Mouse (Mus musculus) mouse embryonic stem cell (cell line): ENCODE measurements around the gene Slc35c1.

ENCODE experiments used
- in situ Hi-C, 2 experiments: fragments of 300-500 bp; cut with MboI; formaldehyde crosslinking; loops; 1 replicate in 1 of 2; 3 replicates in 1 of 2; pipeline ENCODE4 v1.14.3; 2019 to 2020; ENCODE audit warnings: low sequenced_read_pairs in 2 of 2, low pct_unique_long_range_greater_than_20kb in 1 of 2, mixed read lengths in 1 of 2; ENCODE audit not compliant: unreplicated experiment in 1 of 2

Gene Slc35c1

DNA sequence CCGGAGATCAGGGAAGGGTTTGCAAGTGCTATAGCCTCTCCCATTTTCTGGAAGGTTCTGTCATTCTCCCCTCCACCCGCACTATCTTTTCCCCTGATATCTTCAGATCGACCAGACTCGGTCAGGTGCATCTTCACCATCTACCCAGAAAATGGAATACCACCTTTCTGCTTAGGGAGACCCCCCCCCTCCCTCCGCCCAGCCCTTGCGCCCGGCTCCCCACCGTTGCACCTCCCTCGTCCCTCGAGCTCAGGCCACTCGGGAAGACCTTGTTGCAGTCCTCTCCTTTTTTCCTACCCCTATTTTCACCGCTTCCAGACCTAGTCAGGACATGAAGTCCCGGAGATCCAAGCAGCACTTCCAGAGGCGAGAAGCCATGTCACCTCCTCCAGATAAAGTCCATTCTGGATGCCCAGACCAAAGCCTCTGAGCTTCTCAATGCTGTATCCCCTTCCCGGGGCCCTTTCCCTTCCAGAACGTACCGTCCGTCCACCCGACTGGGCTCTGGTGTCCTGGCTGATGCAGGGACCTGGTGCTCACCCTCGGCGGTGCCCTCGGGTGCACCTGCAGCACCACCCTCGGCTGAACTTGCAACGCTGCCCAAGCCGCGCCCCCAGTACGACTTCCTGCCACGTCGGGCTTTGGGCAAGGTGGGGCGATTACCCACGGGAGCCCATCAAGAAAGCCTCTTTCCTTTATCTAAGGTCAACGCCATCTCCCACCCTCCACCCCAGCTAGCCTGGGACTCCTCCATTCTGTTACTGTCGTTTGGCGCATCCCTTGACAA lies at the start of gene Slc35c1:
Gene Slc35c1 (minus strand): TSS at position 618 of the 787 bp plus-strand sequence.
- in situ Hi-C loops, result no loop called here

DNA sequence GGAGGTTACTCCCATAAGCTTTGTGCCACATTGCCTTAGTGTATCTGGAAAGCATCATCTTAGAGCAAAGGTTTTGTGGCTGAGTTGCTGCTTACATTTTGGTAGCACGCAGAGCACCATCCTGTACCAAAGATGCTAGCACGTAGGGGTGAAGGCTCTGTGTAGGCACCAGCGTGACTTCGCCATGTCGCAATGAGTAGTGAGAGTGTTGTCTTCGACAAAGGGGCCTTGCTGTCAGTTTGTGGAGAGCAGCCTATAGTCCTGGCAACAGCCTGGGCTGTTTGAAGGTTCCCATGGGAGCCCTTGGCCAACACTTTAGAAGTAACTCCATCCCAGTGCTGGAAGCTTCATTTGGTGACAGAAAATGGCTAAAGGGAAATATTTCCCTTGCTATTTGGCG lies 45.0 kb upstream of the Slc35c1 start:
- in situ Hi-C loops, result no loop called here

DNA sequence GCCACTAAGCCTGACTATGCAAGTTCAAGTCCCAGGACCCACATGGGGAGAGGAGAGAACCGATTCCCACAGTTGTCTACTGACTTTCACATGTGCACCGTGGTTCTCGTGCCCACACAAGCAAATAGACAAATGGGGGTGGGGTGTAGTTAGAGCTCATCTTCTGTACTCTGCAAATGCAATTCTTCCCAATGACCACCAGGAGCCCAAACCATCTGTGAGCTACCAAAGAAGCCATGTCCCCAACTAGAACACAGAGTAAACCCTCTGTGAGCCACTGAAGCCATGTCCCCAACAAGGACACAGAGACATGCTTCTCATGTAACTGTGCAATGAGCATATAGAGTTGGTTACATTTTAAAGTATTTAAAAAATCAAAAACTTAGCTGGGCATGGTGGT lies 43.1 kb upstream of the Slc35c1 start:
- in situ Hi-C loops, result no loop called here

DNA sequence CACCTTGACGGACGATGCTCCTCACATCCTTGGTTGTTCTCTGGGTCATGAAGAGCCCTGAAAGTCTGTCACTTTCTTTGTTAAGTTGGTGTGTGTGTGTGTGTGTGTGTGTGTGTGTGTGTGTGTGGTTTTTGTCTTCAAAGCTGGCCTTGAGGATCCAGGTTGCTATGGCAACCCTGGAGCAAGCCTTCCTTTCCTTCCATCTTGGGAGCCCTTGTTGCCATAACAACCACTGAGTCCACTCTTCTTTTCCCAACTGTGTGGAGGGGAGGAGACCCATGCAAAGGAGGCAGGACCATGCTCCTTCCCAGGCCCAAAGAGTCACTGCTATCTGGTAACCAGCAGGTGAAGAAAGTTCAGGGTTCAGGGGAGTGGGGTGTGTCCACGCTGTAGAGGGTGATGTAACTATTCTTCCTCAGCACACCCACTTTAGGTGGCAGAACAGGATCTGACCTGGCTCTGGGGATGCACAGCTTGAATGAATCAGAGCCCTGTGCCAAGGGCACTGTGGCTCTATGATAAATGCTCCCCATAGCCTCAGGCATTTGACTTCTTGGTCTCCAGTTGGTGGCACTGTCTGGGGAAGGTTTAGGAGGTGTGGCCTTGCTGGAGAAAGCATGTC lies 39.5 kb upstream of the Slc35c1 start:
- in situ Hi-C loops, result loop anchor here (10.0 to 25.0 kb wide), 2 partner anchors 335 to 337 kb away; no protein-coding TSS in a partner anchor

DNA sequence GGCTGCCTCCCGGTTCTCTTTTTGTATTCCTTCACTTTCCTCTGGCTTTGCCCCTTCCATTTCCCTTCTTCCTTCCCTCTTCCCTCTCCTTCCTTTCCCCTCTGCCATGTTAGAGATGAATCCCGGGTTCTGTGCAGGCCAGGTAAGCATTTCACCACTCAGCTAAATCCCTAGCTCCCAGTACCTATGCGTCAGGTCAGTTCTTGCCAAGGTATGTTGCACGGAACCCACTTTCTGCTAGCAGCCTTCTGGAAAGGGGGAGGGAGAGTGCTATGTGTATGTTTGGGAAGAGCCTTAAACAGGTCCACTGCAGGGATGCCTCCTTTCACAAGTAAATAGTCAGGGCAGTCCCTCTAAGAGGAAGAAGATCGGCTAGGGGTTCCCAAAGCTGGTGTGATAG lies 36.8 kb upstream of the Slc35c1 start:
- in situ Hi-C loops, result loop anchor here (10.0 to 25.0 kb wide), 2 partner anchors 338 to 340 kb away; no protein-coding TSS in a partner anchor

DNA sequence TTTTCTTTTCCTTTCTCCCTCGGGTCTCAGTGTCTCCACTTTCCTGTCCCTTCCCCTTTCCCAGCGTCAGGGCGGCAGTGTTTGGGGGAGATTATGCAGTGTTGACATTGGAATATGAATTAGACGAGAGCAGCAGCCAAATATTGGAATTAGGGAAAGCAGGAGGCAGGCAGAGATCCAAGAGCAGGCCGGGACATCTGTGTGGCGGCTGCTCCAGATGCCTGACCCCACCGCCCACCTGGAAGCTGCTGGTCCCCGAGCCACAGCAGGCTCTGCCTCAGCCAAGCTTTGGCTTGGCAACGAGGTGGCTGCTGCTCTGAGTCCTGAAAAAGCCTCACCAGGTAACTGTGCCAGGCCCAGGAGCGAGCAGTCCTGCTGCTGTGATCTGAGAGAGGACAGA lies 36.3 kb upstream of the Slc35c1 start:
- in situ Hi-C loops, result loop anchor here (10.0 to 25.0 kb wide), 2 partner anchors 338 to 341 kb away; no protein-coding TSS in a partner anchor

DNA sequence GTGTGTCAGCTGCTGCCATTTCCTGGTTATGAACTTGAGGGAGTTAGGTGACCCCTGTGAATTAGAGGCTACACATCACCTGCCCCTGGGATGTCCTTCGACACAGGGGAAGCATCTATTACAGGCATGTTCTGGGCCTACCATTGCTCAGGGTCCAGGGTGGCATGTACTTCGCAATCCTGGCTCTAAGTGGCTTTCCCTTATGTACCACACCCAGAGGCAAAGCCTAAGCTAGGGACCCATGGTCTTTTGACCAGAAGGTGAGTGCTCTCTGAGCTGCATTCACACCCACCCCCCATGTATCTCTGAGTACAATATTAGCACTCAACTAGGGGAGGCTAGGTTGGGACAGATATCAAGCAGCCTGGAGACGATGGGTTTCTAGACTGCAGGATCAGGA lies 34.6 kb upstream of the Slc35c1 start:
- in situ Hi-C loops, result loop anchor here (10.0 to 25.0 kb wide), 2 partner anchors 340 to 342 kb away; no protein-coding TSS in a partner anchor

DNA sequence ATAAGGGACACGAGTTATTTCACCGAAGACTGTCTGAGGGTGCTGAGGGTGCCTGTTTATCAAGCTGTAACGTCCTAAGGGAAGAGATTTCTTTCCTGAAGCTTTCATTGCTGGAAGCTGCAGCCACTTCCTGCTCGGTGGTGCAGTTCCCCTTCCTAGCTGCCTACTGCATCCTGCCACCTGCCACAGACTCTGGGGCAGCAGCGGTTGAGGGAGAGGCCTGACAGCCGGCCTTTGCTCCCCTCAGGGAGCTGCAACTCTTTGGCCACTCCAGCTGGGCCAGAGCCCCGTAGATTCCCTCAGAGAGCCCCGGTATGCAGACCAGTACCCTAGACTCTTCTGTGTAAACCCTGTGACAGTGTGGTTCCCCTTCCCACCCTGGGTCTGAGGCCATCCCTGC lies 34.1 kb upstream of the Slc35c1 start:
- in situ Hi-C loops, result loop anchor here (10.0 to 25.0 kb wide), 2 partner anchors 340 to 343 kb away; no protein-coding TSS in a partner anchor

DNA sequence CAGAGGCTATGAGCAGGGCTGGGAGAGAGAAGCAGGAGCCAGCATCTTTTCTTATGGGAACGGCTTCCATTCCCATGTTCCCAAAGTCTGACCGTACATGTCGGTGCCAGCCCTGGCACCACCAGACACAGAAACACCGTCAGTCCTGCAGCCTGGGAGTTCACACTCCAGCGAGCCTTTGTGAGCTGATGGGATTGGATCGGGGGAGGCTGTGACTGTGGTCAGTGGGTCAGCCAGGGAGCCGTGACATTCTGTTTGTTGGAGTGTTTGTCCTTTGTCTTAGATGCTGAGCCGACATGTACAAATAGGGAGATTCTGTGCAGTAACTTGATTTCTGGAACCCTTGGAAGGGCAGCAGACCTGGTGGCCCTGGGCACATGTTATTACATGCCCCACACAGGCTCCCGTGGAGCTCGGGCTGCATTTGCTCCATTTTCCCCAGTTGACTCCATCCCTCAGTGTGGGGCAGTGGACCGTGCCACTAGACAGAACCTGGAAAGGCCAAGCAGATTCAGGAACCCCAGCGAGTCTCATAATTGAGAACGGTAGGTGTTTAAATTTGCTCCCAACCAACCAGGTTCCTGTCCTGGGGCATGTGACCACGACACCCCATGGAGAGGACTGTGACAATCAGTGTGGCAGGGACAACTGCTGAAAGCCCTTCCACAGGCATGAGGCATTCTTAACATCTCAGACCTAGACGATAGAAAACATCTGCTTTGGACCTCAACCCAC lies 33.5 kb upstream of the Slc35c1 start:
- in situ Hi-C loops, result loop anchor here (10.0 to 25.0 kb wide), 2 partner anchors 341 to 343 kb away; no protein-coding TSS in a partner anchor

DNA sequence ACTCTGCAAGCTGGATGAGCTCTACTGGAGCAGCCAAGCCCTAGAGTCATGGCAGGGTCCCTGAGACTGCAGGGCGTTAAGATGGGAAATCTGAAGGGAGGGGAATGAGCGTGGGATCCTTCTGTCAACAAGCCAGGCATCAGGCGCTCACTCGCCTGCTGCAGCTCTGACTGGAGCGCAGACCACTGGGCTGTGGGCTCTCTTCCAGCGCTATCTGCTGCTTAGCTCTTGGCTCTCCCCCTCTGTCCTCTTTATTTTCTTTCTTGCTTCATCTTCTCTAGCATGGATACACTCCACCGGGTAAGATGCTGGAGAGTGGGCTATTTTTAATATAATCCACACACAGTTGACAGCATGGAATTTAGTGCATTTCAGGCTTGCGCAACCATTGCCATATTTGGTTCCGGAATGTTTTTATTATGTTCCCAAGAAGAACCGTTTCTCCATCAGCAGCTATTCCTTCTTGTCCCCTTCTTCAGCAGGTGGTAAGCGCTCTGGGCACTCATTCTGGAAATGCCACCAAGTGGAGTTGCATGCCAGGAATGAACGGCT lies 31.7 kb upstream of the Slc35c1 start:
- in situ Hi-C loops, result loop anchor here (10.0 to 25.0 kb wide), 2 partner anchors 343 to 345 kb away; no protein-coding TSS in a partner anchor

DNA sequence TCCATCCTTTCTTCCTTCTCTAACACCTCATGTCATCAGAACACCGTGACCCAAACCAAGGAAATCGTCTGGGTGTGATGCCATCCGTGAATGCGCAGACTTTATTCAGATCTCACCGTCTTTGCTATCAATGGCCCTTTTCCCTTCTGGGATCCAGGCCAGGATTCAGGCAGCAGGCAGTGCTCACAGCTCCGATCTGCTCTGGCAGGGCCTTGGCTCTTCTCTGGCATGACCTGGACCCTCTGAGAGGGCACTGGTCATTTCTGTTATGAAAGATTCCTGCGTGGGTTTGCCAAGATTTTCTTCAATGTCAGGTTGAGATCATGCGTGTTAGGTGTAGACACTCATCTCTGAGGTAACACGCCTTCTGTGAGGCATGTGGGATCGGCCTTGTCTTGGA lies 30.2 kb upstream of the Slc35c1 start:
- in situ Hi-C loops, result loop anchor here (10.0 to 25.0 kb wide), 2 partner anchors 344 to 347 kb away; no protein-coding TSS in a partner anchor

DNA sequence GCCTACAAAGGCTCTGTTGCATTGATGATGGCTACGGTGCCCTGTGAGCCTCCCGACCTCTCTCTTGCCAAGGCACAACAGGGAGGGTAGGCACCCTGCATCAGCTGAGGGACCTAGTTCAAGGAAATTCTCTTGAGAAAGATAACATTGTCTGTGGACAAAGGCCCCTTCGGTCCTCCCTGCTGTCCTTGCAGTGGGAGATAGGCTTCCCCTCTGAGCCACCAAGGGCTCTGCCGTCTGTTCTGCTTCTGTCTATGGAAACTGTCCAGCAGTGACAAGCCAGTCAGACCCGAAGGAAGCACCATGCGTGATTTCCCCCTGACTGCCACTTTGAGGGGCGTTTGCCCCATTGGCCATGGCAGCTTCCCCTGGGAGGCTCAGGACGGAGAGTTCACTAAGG lies 27.5 kb upstream of the Slc35c1 start:
- in situ Hi-C loops, result loop anchor here (10.0 to 25.0 kb wide), 2 partner anchors 117 to 350 kb away; no protein-coding TSS in a partner anchor

DNA sequence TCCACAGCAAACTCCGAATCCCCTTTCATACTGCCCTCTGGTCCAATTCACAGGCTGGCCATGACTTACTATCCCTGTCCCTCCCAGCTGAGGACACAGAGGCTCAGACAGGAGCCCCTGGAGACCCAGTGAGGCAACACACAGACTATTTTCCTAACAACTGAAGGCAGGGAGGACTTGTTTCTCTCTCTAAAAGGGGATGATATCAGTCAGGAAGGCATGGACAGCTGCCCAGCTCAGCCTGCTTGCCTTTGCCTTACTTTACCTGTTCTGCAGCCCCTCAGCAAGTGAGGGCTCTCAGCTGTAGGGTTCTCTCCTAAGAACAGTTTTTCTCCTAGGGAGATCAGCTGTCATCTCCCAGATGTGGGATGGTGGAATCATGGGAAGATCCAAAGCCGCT lies 26.6 kb upstream of the Slc35c1 start:
- in situ Hi-C loops, result loop anchor here (10.0 to 25.0 kb wide), 2 partner anchors 118 to 350 kb away; no protein-coding TSS in a partner anchor

DNA sequence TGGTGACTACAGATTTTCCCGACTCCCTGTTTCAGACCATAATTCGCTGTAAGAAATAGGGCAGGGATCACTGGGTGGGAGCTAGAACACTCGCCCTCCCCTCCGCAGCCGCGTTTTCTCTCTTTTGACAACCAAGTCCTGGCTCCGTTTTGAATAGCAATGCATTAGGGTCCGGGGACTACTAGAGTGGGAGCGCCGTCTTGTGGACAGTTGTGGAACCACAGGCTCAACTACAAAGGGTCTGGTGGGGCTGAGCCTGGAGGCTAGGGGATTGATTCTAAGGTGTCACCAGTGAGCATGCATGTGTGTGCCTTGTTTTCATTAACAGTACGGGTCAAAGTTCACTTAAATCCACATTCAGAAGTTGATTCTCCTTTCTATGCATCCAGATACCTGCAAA lies 26.1 kb upstream of the Slc35c1 start:
- in situ Hi-C loops, result loop anchor here (10.0 to 25.0 kb wide), 2 partner anchors 118 to 351 kb away; no protein-coding TSS in a partner anchor

DNA sequence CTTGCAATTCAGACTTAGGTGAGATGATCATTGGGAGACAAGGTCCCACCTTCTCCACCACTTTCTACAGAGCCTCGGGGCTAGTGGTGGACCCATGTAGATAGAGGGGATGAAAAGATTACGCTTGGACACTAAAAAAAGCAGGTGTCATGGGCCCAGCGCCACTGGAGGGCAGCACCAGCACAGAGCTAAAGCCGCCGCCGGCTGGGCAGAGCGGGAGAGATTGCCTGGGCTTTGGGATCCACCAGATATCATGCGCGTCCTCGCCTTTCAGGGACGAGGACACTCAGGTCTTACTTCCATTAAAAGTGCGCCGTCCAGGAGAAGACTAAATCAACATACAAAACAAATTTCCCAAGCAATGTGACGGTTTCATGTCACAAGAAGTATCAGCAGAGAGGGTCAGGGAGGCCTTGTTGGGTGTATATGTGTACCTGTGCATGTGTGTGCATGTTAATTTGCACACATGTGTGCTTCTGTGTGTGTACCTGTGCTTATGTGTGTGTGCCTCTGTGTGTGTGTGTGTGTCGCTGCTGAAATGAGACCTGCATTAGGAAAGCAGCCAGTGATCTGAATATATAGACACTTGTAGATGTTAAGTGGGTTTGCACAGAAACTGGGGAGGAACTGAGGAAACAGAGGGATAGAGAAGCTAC lies 25.4 kb upstream of the Slc35c1 start:
- in situ Hi-C loops, result loop anchor here (10.0 to 25.0 kb wide), 2 partner anchors 119 to 352 kb away; no protein-coding TSS in a partner anchor

DNA sequence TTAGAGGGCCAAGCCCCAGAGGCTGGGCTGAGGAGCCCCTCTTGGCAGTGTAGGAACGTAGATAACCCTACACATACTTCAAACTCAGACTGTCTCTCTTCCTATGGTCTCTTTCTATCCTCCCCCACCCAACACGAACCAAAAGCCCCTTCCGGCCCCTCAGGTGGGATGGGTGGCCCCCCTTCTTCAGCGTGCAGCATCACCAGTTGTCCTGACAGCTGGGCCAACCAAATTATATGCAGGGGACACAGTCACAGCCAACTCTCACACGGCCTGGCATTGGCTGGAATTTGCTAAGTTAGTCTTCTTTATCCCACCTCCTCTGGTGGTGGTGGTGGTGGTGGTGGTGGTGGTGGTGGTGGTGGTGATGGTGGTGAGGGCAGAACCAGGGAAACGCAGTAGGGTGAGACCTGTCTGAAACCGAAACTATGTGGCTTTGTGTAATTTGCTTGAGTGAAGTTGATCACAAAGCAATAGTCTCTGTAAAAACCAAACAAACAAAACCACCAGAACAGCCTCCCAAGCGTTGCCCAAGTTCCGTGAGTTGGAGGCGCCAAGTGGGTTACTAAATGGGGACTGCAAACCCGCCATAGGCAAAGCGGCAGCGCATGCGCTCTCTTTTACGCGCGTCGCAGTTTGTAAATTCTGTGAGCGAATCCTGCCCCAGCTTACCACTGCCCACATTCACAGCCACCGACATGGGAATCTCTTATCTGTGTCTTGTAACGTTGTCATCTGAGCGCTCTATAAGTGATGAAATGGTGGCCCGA lies 24.1 kb upstream of the Slc35c1 start:
- in situ Hi-C loops, result loop anchor here (10.0 to 25.0 kb wide), 2 partner anchors 120 to 353 kb away; no protein-coding TSS in a partner anchor

DNA sequence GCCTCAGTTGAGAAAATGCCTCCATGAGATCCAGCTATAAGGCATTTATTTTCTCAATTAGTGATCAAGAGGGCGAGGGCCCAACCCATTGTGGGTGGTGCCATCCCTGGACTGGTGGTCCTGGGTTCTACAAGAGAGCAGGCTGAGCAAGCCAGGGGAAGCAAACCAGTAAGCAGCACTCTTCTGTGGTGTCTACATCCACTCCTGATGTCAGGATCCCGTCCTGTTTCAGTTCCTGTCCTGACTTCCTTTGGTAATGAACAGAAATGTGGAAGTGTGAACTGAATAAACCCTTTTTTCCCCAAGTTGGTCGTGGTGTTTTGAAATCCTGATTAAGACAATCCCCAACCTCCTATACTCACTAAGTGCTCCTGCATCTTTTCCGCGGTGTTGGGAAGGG lies 23.2 kb upstream of the Slc35c1 start:
- in situ Hi-C loops, result loop anchor here (10.0 to 25.0 kb wide), 2 partner anchors 121 to 354 kb away; no protein-coding TSS in a partner anchor
